Mouse (Mus musculus) erythroblast, adult 5-6 weeks (primary cell): ENCODE data around the gene Engase. TPM values are rescaled to one million over a fixed set of nuclear protein-coding genes. Genes with fewer than 3 reads are reported as not detected.

Source experiments
- ATAC-seq: replicated peaks from 2 replicates; pipeline ENCODE4 v1.8.0; 2016; ENCODE audit warnings: moderate number of reproducible peaks, mild to moderate bottlenecking, moderate TSS enrichment, inconsistent platforms; ENCODE audit not compliant: poor library complexity, low FRiP score, severe bottlenecking
- total RNA-seq, 2 experiments: library from RNA; stranded (forward) in 1 of 2; stranded (reverse) in 1 of 2; fragments of 150-400 nt in 1 of 2; fragments of 200-764, 138-1000 nt in 1 of 2; gene quantifications; 2 replicates each; pipeline versions ENCODE4 v1.2.3 to v1.2.4; 2015 to 2017; ENCODE audit warnings: low replicate concordance in 2 of 2

The Engase gene
- total RNA-seq, 2 experiments from 2014 or later = 0.85 to 2.1 TPM

DNA sequence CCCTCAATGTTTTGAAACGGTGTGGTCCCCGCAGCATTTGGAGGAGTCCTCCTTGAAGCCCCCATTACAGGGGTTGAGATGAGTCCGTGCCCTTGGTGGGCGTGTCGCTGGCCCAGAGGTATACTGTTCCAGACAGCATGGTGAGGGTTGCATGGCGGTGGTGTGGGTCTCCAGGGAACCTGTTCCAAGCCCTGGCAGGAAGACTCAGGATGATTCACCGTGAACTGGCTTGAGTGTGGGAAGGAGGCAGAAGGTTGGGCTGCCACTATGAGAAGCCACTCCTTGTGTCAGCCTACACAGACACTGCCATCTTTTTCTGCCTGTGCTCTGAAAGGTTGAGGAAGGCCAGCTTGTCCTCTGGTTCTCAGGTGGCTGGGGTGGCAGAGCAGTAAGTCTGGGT, 41.3 kb downstream of the Engase start:
- ATAC-seq = no peak

DNA sequence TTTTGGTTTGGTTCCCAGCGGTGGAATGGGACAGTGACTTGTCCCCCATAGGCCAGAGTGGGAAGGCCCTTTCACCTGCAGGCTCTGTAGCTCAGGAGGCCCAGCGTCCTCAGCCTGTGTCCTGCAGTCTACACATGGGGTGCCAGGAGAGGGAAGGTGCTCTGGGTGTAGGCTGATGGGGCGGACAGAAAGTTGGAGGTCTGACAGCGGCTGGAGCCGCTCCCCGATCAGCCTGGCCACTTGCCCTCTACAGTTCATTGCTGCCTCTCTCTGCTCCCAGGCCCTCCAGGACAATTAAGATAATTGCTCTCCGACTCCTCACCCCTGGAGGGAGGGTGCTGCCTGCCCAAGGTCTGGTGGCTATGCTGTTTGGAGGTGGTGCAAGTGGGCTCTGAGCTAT, 42.1 kb downstream of the Engase start:
- no peak for ATAC-seq

DNA sequence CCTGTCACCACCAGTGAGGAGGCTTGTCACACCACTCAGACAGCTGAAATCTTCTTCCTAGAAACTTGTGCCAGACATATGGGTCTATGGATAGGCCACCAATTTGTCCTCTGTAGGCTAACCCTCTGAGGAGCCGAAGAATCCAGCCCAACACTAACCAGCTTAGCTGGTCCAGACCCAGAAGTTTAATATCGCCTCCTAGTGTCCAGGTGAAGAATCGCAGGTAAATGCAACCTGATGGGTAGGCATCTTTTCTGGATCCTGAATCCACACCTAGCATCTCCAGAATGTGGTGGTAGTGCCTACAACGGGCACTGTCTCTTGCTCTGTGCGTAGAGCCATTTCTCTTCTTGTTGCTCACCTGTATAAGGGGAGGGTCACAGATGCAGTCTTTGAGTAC, 43.6 kb downstream of the Engase start:
- no peak for ATAC-seq

DNA sequence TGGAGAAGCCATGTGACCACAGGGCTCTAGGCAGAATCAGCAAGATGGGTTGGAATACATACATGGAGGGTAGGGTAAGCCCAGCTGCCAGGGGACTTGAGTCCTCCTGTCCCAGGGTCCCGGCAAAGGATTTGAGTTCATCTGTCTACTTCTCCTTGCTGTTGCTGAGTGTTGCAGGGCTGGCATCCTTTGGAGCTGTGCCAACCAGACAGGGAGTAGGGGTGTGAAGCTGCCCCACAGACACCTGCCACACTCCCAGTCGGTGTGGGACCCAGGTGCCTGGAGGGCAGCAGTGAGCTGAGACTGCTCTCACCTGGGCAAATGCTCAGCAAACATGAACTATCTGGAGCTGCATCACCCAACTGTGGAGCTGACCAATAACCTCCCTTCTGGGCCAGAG, 44.3 kb downstream of the Engase start:
- ATAC-seq = no peak

DNA sequence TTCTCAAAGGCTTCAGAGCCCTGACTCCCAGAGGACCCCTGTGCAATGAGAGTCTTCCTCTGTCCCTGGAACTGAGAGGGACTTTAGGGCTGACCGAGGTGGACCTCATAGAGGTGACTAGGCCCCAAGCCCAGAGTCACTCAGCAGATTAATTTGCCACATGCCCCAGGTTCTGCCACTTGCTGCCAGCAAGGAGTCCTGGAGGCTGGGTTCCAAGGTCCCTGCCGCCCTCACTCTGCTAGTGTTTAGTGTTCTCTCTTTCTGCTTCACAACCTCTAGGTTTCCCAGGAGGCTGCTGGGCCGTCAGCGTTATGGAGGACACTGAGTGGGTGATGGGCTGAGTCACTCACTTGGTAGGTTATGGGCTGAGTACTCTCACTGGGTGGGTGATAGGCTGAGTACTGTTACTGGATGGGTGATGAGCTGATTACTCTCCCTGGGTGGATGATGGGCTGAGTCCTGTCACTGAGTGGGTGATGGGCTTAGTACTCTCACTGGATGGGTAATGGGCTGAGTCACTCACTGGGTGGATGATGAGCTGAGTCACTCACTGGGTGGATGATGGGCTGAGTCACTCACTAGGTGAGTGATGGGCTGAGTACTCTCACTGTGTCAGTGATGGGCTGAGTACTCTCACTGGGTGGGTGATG, 47.0 kb downstream of the Engase start:
- no peak for ATAC-seq

DNA sequence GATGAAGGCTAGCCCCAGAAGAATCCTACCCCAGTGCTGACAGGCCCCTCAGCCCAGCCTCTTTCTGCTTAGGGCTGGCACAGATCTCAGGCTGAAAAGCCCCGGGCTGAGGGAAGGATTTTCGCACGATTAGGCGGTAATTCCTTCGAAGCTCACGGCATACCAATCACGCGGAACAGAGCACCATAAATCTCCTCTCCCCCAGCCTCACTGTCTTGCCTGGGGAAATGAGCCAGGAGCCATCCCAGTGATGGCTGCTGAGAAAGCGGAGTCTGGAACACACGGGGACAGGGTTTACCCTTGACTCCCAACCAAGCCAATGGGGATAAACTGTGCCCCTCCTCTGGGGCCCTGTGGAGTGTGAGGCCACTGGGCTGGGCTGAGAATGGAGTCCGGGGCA, 48.4 kb downstream of the Engase start:
- ATAC-seq = no peak

DNA sequence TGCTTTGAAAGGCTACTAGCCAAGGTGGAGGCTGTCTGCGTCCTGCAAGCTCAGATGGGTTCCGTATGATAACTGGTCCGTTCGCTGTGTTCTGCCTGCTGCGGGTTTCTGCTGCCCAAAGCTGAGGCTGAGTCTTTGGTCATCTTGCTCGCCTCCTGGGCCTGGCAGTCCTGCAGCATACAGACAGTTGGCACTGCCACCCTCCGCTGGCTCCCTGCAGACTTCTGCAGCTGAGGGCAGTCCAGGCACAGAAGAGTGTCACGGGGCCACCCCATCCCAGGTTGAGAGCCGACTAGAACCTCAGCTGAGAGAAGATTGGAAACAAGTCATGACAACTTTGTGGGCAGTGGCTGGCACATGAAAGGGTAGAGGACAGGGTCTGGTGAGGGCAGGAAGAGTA, 52.1 kb downstream of the Engase start:
- no peak for ATAC-seq

DNA sequence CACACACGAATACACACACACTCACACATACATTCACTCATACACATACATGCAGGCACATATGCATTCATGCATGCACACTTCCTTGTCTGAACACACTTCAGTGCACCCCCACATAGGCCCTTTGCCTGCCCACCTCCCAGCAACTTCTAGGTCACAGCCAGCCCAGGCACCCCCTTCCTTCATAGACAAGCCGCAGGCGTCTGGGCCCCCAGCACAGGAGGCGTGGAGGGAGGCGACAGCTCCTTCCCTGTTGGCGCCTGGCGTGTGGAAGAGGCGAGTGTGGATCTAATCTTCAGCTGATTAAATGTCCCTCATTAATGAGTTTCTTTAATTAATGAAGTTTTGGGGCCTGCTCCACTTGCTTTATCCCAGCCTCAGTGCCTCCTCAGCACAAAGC, 53.7 kb downstream of the Engase start:
- no peak for ATAC-seq

DNA sequence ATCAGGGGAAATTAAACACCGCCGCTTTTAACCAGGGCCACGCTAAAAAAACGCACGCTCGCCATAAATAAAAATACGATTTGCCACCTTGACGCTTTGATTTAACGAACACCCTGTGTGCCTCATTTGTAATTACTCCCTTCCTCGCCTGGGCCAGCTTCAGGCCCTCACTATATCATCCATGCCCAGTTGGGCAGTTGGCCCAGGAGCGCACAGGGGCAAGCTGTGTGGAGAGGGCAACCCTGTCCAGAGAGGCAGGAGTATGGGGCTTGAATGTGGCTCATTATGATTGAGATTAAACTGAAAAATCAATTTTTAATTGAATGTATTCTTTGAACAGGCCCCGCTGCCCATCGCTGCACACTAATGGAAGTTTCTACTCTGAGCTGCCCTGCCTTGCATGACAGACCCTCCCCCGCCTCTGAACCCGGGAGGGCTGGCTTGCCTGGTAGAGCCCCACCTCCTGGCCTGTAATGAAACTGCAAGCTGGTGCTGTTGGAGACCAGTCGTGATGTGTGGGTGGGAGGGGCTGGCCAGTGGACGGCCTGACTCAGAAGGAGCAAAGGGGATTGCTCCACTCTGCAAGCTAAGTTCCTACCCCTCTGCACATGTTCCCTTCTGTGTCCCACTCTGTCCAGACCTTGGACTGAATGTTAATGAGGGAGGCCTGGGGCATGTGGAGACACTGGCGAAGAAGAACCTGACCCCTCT, 57.9 kb downstream of the Engase start:
- ATAC-seq = no peak

DNA sequence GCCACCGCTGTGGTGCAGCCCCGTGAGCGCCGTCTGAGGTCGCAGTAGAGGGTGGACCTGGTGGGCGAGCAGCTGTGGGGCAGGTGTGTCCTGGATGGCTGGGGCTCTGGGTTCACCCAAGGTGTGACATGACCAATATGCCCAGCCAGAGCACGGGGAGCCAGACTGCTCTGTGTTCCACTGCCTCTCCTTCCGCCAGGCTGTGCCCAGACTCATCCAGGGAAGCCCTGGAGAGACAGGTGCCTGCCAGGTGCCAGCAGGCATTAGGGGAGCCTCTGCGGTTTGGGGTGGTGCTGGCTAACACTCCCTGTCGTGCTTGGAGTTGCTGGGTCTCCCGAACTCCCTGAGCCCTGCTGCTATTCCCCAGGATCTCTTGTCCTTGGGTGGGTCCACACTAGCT, 61.4 kb downstream of the Engase start:
- no peak for ATAC-seq

Other genes starting within 250 kb of the Engase start
- gene Cyth1, start 228.2 kb upstream of the Engase start, total RNA-seq (2015; ENCODE audit: low replicate concordance) = 2.7 and 6.0 TPM in 2 replicates
- gene Cyth1, start 228.2 kb upstream of the Engase start, total RNA-seq (2017; ENCODE audit: low replicate concordance) = 3.6 and 14.4 TPM in 2 replicates
- gene Usp36, start 186.6 kb upstream of the Engase start, total RNA-seq (2015; ENCODE audit: low replicate concordance) = 2.1 and 4.6 TPM in 2 replicates
- 1.3 and 2.7 TPM in 2 replicates for gene Usp36, start 186.6 kb upstream of the Engase start, total RNA-seq (2017; ENCODE audit: low replicate concordance)
- 1.0 TPM in 1 of 2 replicates, not detected in the other for gene Cep295nl, start 134.3 kb upstream of the Engase start, total RNA-seq (2015; ENCODE audit: low replicate concordance)
- gene Cep295nl, start 134.3 kb upstream of the Engase start, total RNA-seq (2017; ENCODE audit: low replicate concordance) = not detected in 2 replicates
- gene Timp2, start 121.1 kb upstream of the Engase start, total RNA-seq (2015; ENCODE audit: low replicate concordance) = 4.8 and 12.9 TPM in 2 replicates
- 8.3 and 11.3 TPM in 2 replicates for gene Timp2, start 121.1 kb upstream of the Engase start, total RNA-seq (2017; ENCODE audit: low replicate concordance)
- 54.5 and 58.0 TPM in 2 replicates for gene Lgals3bp, start 74.7 kb upstream of the Engase start, total RNA-seq (2015; ENCODE audit: low replicate concordance)
- 7.7 and 18.0 TPM in 2 replicates for gene Lgals3bp, start 74.7 kb upstream of the Engase start, total RNA-seq (2017; ENCODE audit: low replicate concordance)
- 3.8 and 10.0 TPM in 2 replicates for gene Cant1, start 57.7 kb upstream of the Engase start, total RNA-seq (2015; ENCODE audit: low replicate concordance)
- gene Cant1, start 57.7 kb upstream of the Engase start, total RNA-seq (2017; ENCODE audit: low replicate concordance) = 4.0 and 6.0 TPM in 2 replicates
- gene C1qtnf1, start 48.6 kb upstream of the Engase start, total RNA-seq (2015; ENCODE audit: low replicate concordance) = not detected in 2 replicates
- not detected in 2 replicates for gene C1qtnf1, start 48.6 kb upstream of the Engase start, total RNA-seq (2017; ENCODE audit: low replicate concordance)